Mouse (Mus musculus) c-Kit-negative CD71-positive TER-119-positive erythroid progenitor cells, embryonic 14.5 days (primary cell): ENCODE data around the gene Fam185a.

Experiments used
- DNase-seq: peaks from one replicate; pipeline ENCODE4 v3.0.0-alpha.2; 2013; ENCODE audit warnings: low read depth, low spot score

Gene Fam185a

GRCm38 (mm10) chr5:21426666-21427065 is 1.9 kb downstream of the Fam185a start:
- DNase-seq, result no peak

- DNase-seq, result no peak
These were observed 9.6 kb downstream of the Fam185a start for GRCm38 (mm10) chr5:21434148-21434929.

GRCm38 (mm10) chr5:21436471-21436975 is 11.8 kb downstream of the Fam185a start:
- DNase-seq, result no peak

- DNase-seq, result no peak
These were observed 13.7 kb downstream of the Fam185a start for GRCm38 (mm10) chr5:21438428-21438827.

- DNase-seq, result no peak
These were observed 14.8 kb downstream of the Fam185a start for GRCm38 (mm10) chr5:21439446-21440110.

GRCm38 (mm10) chr5:21440833-21441530 is 16.2 kb downstream of the Fam185a start:
- DNase-seq, result no peak

- DNase-seq, result no peak
These were observed 42.6 kb downstream of the Fam185a start for GRCm38 (mm10) chr5:21467387-21467786.

- no peak for DNase-seq
These were observed 43.3 kb downstream of the Fam185a start for GRCm38 (mm10) chr5:21468100-21468499.

- no peak for DNase-seq
These were observed 53.7 kb downstream of the Fam185a start for GRCm38 (mm10) chr5:21478428-21478827.

- DNase-seq, result no peak
These were observed 55.0 kb downstream of the Fam185a start for GRCm38 (mm10) chr5:21479746-21480145.

- DNase-seq, result no peak
These were observed 56.8 kb downstream of the Fam185a start for GRCm38 (mm10) chr5:21481521-21481920.

- no peak for DNase-seq
These were observed 57.9 kb downstream of the Fam185a start for GRCm38 (mm10) chr5:21482446-21483222.

- DNase-seq, result no peak
These were observed 58.5 kb downstream of the Fam185a start for GRCm38 (mm10) chr5:21483275-21483674.

- DNase-seq, result no peak
These were observed 60.6 kb downstream of the Fam185a start for GRCm38 (mm10) chr5:21485197-21485829.

GRCm38 (mm10) chr5:21486798-21487197 is 62.0 kb downstream of the Fam185a start:
- DNase-seq, result no peak

GRCm38 (mm10) chr5:21487306-21487705 is 62.5 kb downstream of the Fam185a start:
- DNase-seq, result no peak

- no peak for DNase-seq
These were observed 63.0 kb downstream of the Fam185a start for GRCm38 (mm10) chr5:21487716-21488115.

- DNase-seq, result no peak
These were observed 63.7 kb downstream of the Fam185a start for GRCm38 (mm10) chr5:21488506-21488905.

GRCm38 (mm10) chr5:21489135-21489534 is 64.4 kb downstream of the Fam185a start:
- DNase-seq, result no peak

- DNase-seq, result no peak
These were observed 66.7 kb downstream of the Fam185a start for GRCm38 (mm10) chr5:21491469-21491868.

- no peak for DNase-seq
These were observed 67.5 kb downstream of the Fam185a start for GRCm38 (mm10) chr5:21492213-21492612.
